In the genomic region with DNA sequence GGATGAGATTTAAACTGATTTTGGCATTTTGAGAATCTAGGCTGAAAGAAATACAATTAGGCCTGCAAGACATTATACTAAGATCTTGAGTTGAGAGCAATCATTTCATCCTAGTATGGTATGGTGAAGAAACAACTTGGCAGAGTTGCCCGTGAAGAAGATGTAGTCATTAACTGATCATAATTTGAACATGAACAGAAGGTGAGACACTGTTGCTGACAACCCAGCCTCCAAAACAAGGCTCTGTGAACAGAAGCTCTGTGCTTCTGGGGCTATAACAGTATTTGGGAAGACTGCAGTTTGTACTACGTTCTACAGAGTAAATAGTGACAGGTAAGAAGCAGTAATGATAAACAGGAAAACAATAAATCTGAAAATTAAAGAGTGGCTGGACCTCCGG, we compare ENCODE assay signal across 21 mouse cellular contexts. TPM values are rescaled to one million over a fixed set of nuclear protein-coding genes. Genes with fewer than 3 reads are reported as not detected.
A peak's percentile ranks its signal among the peaks of the same experiment; 100 is the strongest.
DNase-seq lines count a peak whose midpoint lies in the region; ATAC-seq lines count a peak whose summit lies in the region.
"Had no signal": no experiment of that assay in that cellular context is flagged by ENCODE, and none has a peak within 500 bp of the region (broad histone marks: within the 10 kb centered on the region; RNA-seq: fewer than 3 reads in every experiment).

No protein-coding gene starts in this region.

- no peak for DNase-seq in frontal cortex, postnatal 25 days (ENCODE audit: low spot score in 2 of 2)
- peak; percentile 27 to 28 for DNase-seq in layer of hippocampus, adult 8-10 months (ENCODE audit: low spot score in 2 of 2)
- no peak for DNase-seq in layer of hippocampus, adult 9-10 months (ENCODE audit: low spot score)
- DNase-seq in brain, adult 2 months (ENCODE audit: low read depth, low spot score), result peak; percentile 29
- no peak for DNase-seq in testis, postnatal 14 days (ENCODE audit: low spot score)
- DNase-seq: adrenal gland, adult 2 months; adrenal gland, postnatal 14 days; B cell, adult 2 months; cerebellum, adult 18-20 months; cerebellum, adult 9-10 months; cerebellum, postnatal 14 days; gastrocnemius, adult 2 months; gastrocnemius, postnatal 25 days; heart, adult 18-20 months; heart, postnatal 10 days; heart, postnatal 36 days had no signal

- ATAC-seq in frontal cortex, adult (ENCODE audit: low TSS enrichment), result peak; percentile 47; the same call in 1 of the 2 replicates
- ATAC-seq: forebrain, embryonic 14.5 days; hindbrain, embryonic 16.5 days; intestine, embryonic 15.5 days; Patski had no signal

RNA-seq across cellular contexts. Expression of gene Nuf2, which starts 28.4 kb away (rescaled TPM):
- 1 to 10 TPM; 3.7 to 4.8 (median 4.4) TPM for total RNA-seq in layer of hippocampus, adult 8-10 months (2022)
- total RNA-seq: gastrocnemius, adult 2 months had no signal

Comparison
In these comparisons a context has a peak if more than half of its experiments do, and no peak if none do; other contexts are left out.
1. DNase-seq: peak in layer of hippocampus, adult 8-10 months (2 of 2) and brain, adult 2 months (single experiment); none in frontal cortex, postnatal 25 days (0 of 2), layer of hippocampus, adult 9-10 months (single experiment) and testis, postnatal 14 days (single experiment).